14 mouse cellular contexts compared by ENCODE assay signal in the genomic region with DNA sequence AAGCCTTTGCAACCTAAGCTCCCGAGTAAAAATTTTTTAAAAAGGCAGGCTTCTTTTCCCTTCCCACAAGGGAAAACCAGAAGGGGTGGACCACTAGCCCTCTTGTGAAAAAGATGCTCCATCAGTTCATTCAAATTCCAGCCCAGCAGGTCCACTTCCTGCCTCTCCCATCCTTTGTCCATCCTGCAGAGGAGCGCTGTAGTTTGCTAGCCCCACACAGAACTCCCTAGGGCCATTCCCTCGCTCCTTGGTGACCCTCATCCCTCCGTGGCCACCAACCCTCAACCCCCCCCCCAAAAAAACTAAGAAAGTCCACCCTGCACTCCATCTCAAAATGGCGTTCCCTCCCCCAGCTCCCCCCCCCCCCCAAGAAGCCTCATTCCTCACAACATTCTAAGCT.
A peak's percentile ranks its signal among the peaks of the same experiment; 100 is the strongest.
DNase-seq lines count a peak whose midpoint lies in the region; ATAC-seq and TF ChIP-seq lines count a peak whose summit lies in the region.
"Had no signal": no experiment of that assay in that cellular context is flagged by ENCODE, and none has a peak within 500 bp of the region (broad histone marks: within the 10 kb centered on the region; RNA-seq: fewer than 3 reads in every experiment).

No protein-coding gene starts in this region.

- no peak overlapping the region for H3K4me3 ChIP-seq in heart, adult 2 months
- H3K4me3 ChIP-seq in kidney, embryonic 16.5 days (ENCODE audit: low read length), result no peak overlapping the region
- no peak overlapping the region for H3K4me3 ChIP-seq in midbrain, embryonic 15.5 days
- H3K4me3 ChIP-seq in midbrain, embryonic 14.5 days (replicated peaks; ENCODE audit: low read depth, low read length), result no peak overlapping the region
- H3K4me3 ChIP-seq: embryonic facial prominence, embryonic 13.5 days; limb, embryonic 15.5 days; midbrain, embryonic 13.5 days had no signal

- H3K9me3 ChIP-seq in kidney, embryonic 16.5 days (ENCODE audit: low read length), result no peaks in the 10 kb centered on the region
- H3K9me3 ChIP-seq in midbrain, embryonic 15.5 days, result no peaks in the 10 kb centered on the region
- no peaks in the 10 kb centered on the region for H3K9me3 ChIP-seq in midbrain, embryonic 14.5 days (ENCODE audit: control insufficient read depth, low read length)
- H3K9me3 ChIP-seq: embryonic facial prominence, embryonic 13.5 days; limb, embryonic 15.5 days; midbrain, embryonic 13.5 days had no signal

- no peak for DNase-seq in heart, adult 2 months
- no peak for DNase-seq in heart, postnatal 14 days
- DNase-seq in kidney, postnatal 36 days, result no peak
- DNase-seq in midbrain, embryonic 14.5 days, result no peak
- no peak for DNase-seq in spleen, postnatal 14 days (ENCODE audit: low spot score in 2 of 2)
- DNase-seq: cerebellum, postnatal 14 days; layer of hippocampus, postnatal 36 days; thymus, postnatal 14 days had no signal

- no peaks in the 10 kb centered on the region for H3K36me3 ChIP-seq in heart, adult 2 months (ENCODE audit: control insufficient read depth, insufficient read depth, low read length)
- no peaks in the 10 kb centered on the region for H3K36me3 ChIP-seq in kidney, embryonic 16.5 days (ENCODE audit: insufficient read depth, low read length)
- no peaks in the 10 kb centered on the region for H3K36me3 ChIP-seq in midbrain, embryonic 15.5 days (replicated peaks)
- H3K36me3 ChIP-seq in midbrain, embryonic 14.5 days (ENCODE audit: control insufficient read depth, insufficient read depth, low read length), result no peaks in the 10 kb centered on the region
- H3K36me3 ChIP-seq: embryonic facial prominence, embryonic 13.5 days; limb, embryonic 15.5 days; midbrain, embryonic 13.5 days had no signal

- no peaks in the 10 kb centered on the region for H3K79me2 ChIP-seq in heart, adult 2 months (replicated peaks; ENCODE audit: control insufficient read depth, insufficient read depth, low read length)

- peaks cover 16% of the 10 kb centered on the region for H3K4me1 ChIP-seq in heart, adult 2 months (ENCODE audit: control insufficient read depth, insufficient read depth, low read length)
- peaks cover 41% of the 10 kb centered on the region for H3K4me1 ChIP-seq in kidney, embryonic 16.5 days (ENCODE audit: insufficient read depth, low read length)
- H3K4me1 ChIP-seq in midbrain, embryonic 15.5 days, result peaks cover 29% of the 10 kb centered on the region
- peaks cover 16% of the 10 kb centered on the region for H3K4me1 ChIP-seq in midbrain, embryonic 14.5 days (ENCODE audit: control insufficient read depth, insufficient read depth, low read length)

- intact Hi-C loops in heart, adult 2 months (cut with DNase I), result loop anchor here (10.0 kb wide), 1 partner anchor 343 kb away; no protein-coding TSS in a partner anchor
- intact Hi-C loops in heart, postnatal 14 days (cut with DNase I), result loop anchor here (5.0 kb wide), 1 partner anchor 61 kb away; no protein-coding TSS in a partner anchor

- H3K9ac ChIP-seq in heart, adult 2 months (ENCODE audit: low read depth, low read length), result no peak overlapping the region
- H3K9ac ChIP-seq in kidney, embryonic 16.5 days (replicated peaks; ENCODE audit: low read length), result no peak overlapping the region
- no peak overlapping the region for H3K9ac ChIP-seq in midbrain, embryonic 15.5 days
- no peak overlapping the region for H3K9ac ChIP-seq in midbrain, embryonic 14.5 days (replicated peaks; ENCODE audit: low read length)
- H3K9ac ChIP-seq: limb, embryonic 15.5 days; midbrain, embryonic 13.5 days had no signal

- H3K27me3 ChIP-seq in heart, adult 2 months (ENCODE audit: control insufficient read depth, insufficient read depth, low read length), result no peaks in the 10 kb centered on the region
- no peaks in the 10 kb centered on the region for H3K27me3 ChIP-seq in kidney, embryonic 16.5 days (ENCODE audit: insufficient read depth, low read length)
- no peaks in the 10 kb centered on the region for H3K27me3 ChIP-seq in midbrain, embryonic 15.5 days (replicated peaks)
- no peaks in the 10 kb centered on the region for H3K27me3 ChIP-seq in midbrain, embryonic 14.5 days (ENCODE audit: control insufficient read depth, insufficient read depth, low read length)
- H3K27me3 ChIP-seq: embryonic facial prominence, embryonic 13.5 days; limb, embryonic 15.5 days had no signal

- ATAC-seq in kidney, embryonic 16.5 days (ENCODE audit: low FRiP score, low TSS enrichment), result no peak
- ATAC-seq in midbrain, embryonic 15.5 days (replicated peaks), result no peak
- no peak for ATAC-seq in midbrain, embryonic 14.5 days (ENCODE audit: low FRiP score, low TSS enrichment)
- ATAC-seq in frontal cortex, adult (ENCODE audit: low TSS enrichment), result no peak
- ATAC-seq: midbrain, embryonic 13.5 days had no signal

- peak overlapping the region; percentile 99 for H3K27ac ChIP-seq in heart, adult 2 months
- peak overlapping the region; percentile 95 for H3K27ac ChIP-seq in kidney, embryonic 16.5 days (ENCODE audit: low read length)
- 0 out of 2 replicates have a peak overlapping the region, but pooled peaks have one; percentile 41 for H3K27ac ChIP-seq in midbrain, embryonic 15.5 days
- H3K27ac ChIP-seq in midbrain, embryonic 14.5 days (replicated peaks; ENCODE audit: low read depth, low read length), result no peak overlapping the region
- H3K27ac ChIP-seq: midbrain, embryonic 13.5 days had no signal

- TF ChIP-seq EP300 in heart, adult 2 months (IDR thresholded peaks at IDR 0.05; ENCODE audit: insufficient read depth, low read depth, low read length), result no peak

- TF ChIP-seq POLR2A in heart, adult 2 months (IDR thresholded peaks at IDR 0.05; ENCODE audit: insufficient read depth, low read depth, low read length), result no peak

- no peak overlapping the region for H3K4me2 ChIP-seq in kidney, embryonic 16.5 days (replicated peaks; ENCODE audit: low read depth, low read length)
- no peak overlapping the region for H3K4me2 ChIP-seq in midbrain, embryonic 15.5 days
- no peak overlapping the region for H3K4me2 ChIP-seq in midbrain, embryonic 14.5 days (ENCODE audit: low read length)
- H3K4me2 ChIP-seq: embryonic facial prominence, embryonic 13.5 days; limb, embryonic 15.5 days; midbrain, embryonic 13.5 days had no signal

- WGBS in heart, adult 2 months, result 51% methylated on average over 5 of the region's 5 CpGs
- WGBS in kidney, embryonic 16.5 days, result 45% methylated on average over 4 of the region's 5 CpGs
- 52% methylated on average over 5 of the region's 5 CpGs for WGBS in midbrain, embryonic 15.5 days
- WGBS in midbrain, embryonic 14.5 days, result 53% methylated on average over 5 of the region's 5 CpGs

- TF ChIP-seq CTCF in heart, adult 2 months (IDR thresholded peaks at IDR 0.05), result no peak
